Mouse (Mus musculus): Measurements from ENCODE around the gene Kin. TPM values are rescaled to one million over a fixed set of nuclear protein-coding genes. Genes with fewer than 3 reads are reported as not detected.

Kin gene
- 26.8 and 29.5 TPM in 2 replicates for polyA plus RNA-seq (2014; fragmentation: Nextera tagmentation; extraction: Ambion mirVana)

- Histone ChIP-seq H3K4me1 (ENCODE audit: control insufficient read depth, insufficient read depth, low read length) (peaks cover 22% of the 10 kb centered on the region), H3K9me3 (ENCODE audit: control insufficient read depth, low read length) (no peaks in the 10 kb centered on the region), H3K36me3 (ENCODE audit: control insufficient read depth, insufficient read depth, low read length) (0 out of 2 replicates have a peak, but pooled peaks cover 5% of the 10 kb centered on the region), H3K27ac (ENCODE audit: low read depth, low read length) (peak within 1 kb of the TSS; percentile 92), H3K27me3 (ENCODE audit: control insufficient read depth, insufficient read depth, low read length) (no peaks in the 10 kb centered on the region), H3K9ac (replicated peaks; ENCODE audit: low read depth, low read length) (peak within 1 kb of the TSS; percentile 99), H3K4me2 (ENCODE audit: low read depth, low read length) (peak within 1 kb of the TSS; percentile 68), H3K4me3 (ENCODE audit: low read depth, low read length) (peak within 1 kb of the TSS; percentile 99)
- WGBS: under 1% methylated on average over 49 of the region's 61 CpGs
- ATAC-seq (ENCODE audit: low read depth): peak; percentile 99
Measured at GRCm38 (mm10) chr2:10080310-10081010, at the start of gene Kin, which contains the start of gene Atp5c1. Gene Kin, plus strand, starts transcription at chr2:10080593. Gene Atp5c1, minus strand, starts transcription at chr2:10080510.

GRCm38 (mm10) chr2:10033684-10034083 lies 46.7 kb upstream of the Kin start:
- no peaks in the 10 kb centered on the region for H3K9me3 ChIP-seq (ENCODE audit: control insufficient read depth, low read length)
- ATAC-seq (ENCODE audit: low read depth): no peak
- no peak overlapping the region for H3K4me2 ChIP-seq (ENCODE audit: low read depth, low read length)
- H3K36me3 ChIP-seq (ENCODE audit: control insufficient read depth, insufficient read depth, low read length): no peaks in the 10 kb centered on the region
- 0 out of 2 replicates have a peak, but pooled peaks cover 3% of the 10 kb centered on the region for H3K4me1 ChIP-seq (ENCODE audit: control insufficient read depth, insufficient read depth, low read length)
- 63% methylated on average over 4 of the region's 4 CpGs for WGBS
- H3K9ac ChIP-seq (replicated peaks; ENCODE audit: low read depth, low read length): no peak overlapping the region
- H3K27ac ChIP-seq (ENCODE audit: low read depth, low read length): no peak overlapping the region
- H3K27me3 ChIP-seq (ENCODE audit: control insufficient read depth, insufficient read depth, low read length): no peaks in the 10 kb centered on the region
- H3K4me3 ChIP-seq (ENCODE audit: low read depth, low read length): no peak overlapping the region

- Histone ChIP-seq H3K4me1 (ENCODE audit: control insufficient read depth, insufficient read depth, low read length) (0 out of 2 replicates have a peak, but pooled peaks cover 3% of the 10 kb centered on the region), H3K9ac (replicated peaks; ENCODE audit: low read depth, low read length) (no peak overlapping the region), H3K4me3 (ENCODE audit: low read depth, low read length) (no peak overlapping the region), H3K4me2 (ENCODE audit: low read depth, low read length) (no peak overlapping the region), H3K27ac (ENCODE audit: low read depth, low read length) (no peak overlapping the region), H3K27me3 (ENCODE audit: control insufficient read depth, insufficient read depth, low read length) (no peaks in the 10 kb centered on the region), H3K36me3 (ENCODE audit: control insufficient read depth, insufficient read depth, low read length) (no peaks in the 10 kb centered on the region), H3K9me3 (ENCODE audit: control insufficient read depth, low read length) (no peaks in the 10 kb centered on the region)
- WGBS: 77% methylated on average over 3 of the region's 3 CpGs
- ATAC-seq (ENCODE audit: low read depth): 0 out of 2 replicates have a peak, but pooled peaks have one; percentile 35
Measured at GRCm38 (mm10) chr2:10034976-10035375, 45.4 kb upstream of the Kin start.

GRCm38 (mm10) chr2:10047758-10048436 lies 32.5 kb upstream of the Kin start:
- H3K36me3 ChIP-seq (ENCODE audit: control insufficient read depth, insufficient read depth, low read length): no peaks in the 10 kb centered on the region
- H3K27me3 ChIP-seq (ENCODE audit: control insufficient read depth, insufficient read depth, low read length): no peaks in the 10 kb centered on the region
- H3K4me3 ChIP-seq (ENCODE audit: low read depth, low read length): peak overlapping the region; percentile 89
- peak overlapping the region; percentile 55 for H3K27ac ChIP-seq (ENCODE audit: low read depth, low read length)
- under 1% methylated on average over 46 of the region's 47 CpGs for WGBS
- H3K9ac ChIP-seq (replicated peaks; ENCODE audit: low read depth, low read length): peak overlapping the region; percentile 68
- no peaks in the 10 kb centered on the region for H3K9me3 ChIP-seq (ENCODE audit: control insufficient read depth, low read length)
- H3K4me2 ChIP-seq (ENCODE audit: low read depth, low read length): peak overlapping the region; percentile 85
- H3K4me1 ChIP-seq (ENCODE audit: control insufficient read depth, insufficient read depth, low read length): peaks cover 11% of the 10 kb centered on the region
- peak; percentile 82 for ATAC-seq (ENCODE audit: low read depth)

- peak within 1 kb of the TSS; percentile 85 for H3K4me2 ChIP-seq (ENCODE audit: low read depth, low read length)
- no peaks in the 10 kb centered on the region for H3K9me3 ChIP-seq (ENCODE audit: control insufficient read depth, low read length)
- H3K27me3 ChIP-seq (ENCODE audit: control insufficient read depth, insufficient read depth, low read length): no peaks in the 10 kb centered on the region
- H3K27ac ChIP-seq (ENCODE audit: low read depth, low read length): peak within 1 kb of the TSS; percentile 55
- under 1% methylated on average over 36 of the region's 36 CpGs for WGBS
- peak within 1 kb of the TSS; percentile 89 for H3K4me3 ChIP-seq (ENCODE audit: low read depth, low read length)
- ATAC-seq (ENCODE audit: low read depth): peak; percentile 96
- H3K36me3 ChIP-seq (ENCODE audit: control insufficient read depth, insufficient read depth, low read length): no peaks in the 10 kb centered on the region
- peaks cover 11% of the 10 kb centered on the region for H3K4me1 ChIP-seq (ENCODE audit: control insufficient read depth, insufficient read depth, low read length)
- peak within 1 kb of the TSS; percentile 68 for H3K9ac ChIP-seq (replicated peaks; ENCODE audit: low read depth, low read length)
Measured at GRCm38 (mm10) chr2:10048461-10048860, 31.9 kb upstream of the Kin start, which contains the start of gene Taf3. Gene Taf3, minus strand, starts transcription at chr2:10048596.

- Histone ChIP-seq H3K36me3 (ENCODE audit: control insufficient read depth, insufficient read depth, low read length) (no peaks in the 10 kb centered on the region), H3K27me3 (ENCODE audit: control insufficient read depth, insufficient read depth, low read length) (no peaks in the 10 kb centered on the region), H3K27ac (ENCODE audit: low read depth, low read length) (no peak overlapping the region), H3K9me3 (ENCODE audit: control insufficient read depth, low read length) (no peaks in the 10 kb centered on the region), H3K9ac (replicated peaks; ENCODE audit: low read depth, low read length) (no peak overlapping the region), H3K4me1 (ENCODE audit: control insufficient read depth, insufficient read depth, low read length) (peaks cover 11% of the 10 kb centered on the region), H3K4me3 (ENCODE audit: low read depth, low read length) (peak overlapping the region; percentile 89), H3K4me2 (ENCODE audit: low read depth, low read length) (peak overlapping the region; percentile 85)
- 15% methylated on average over 10 of the region's 10 CpGs for WGBS
- ATAC-seq (ENCODE audit: low read depth): no peak
Measured at GRCm38 (mm10) chr2:10049456-10049855, 30.9 kb upstream of the Kin start.

GRCm38 (mm10) chr2:10050878-10051277 lies 29.5 kb upstream of the Kin start:
- ATAC-seq (ENCODE audit: low read depth): no peak
- 90% methylated on average over 3 of the region's 3 CpGs for WGBS
- H3K4me1 ChIP-seq (ENCODE audit: control insufficient read depth, insufficient read depth, low read length): peaks cover 11% of the 10 kb centered on the region

GRCm38 (mm10) chr2:10051996-10052395 lies 28.4 kb upstream of the Kin start:
- Histone ChIP-seq H3K4me3 (ENCODE audit: low read depth, low read length) (no peak overlapping the region), H3K36me3 (ENCODE audit: control insufficient read depth, insufficient read depth, low read length) (peaks cover 22% of the 10 kb centered on the region), H3K27me3 (ENCODE audit: control insufficient read depth, insufficient read depth, low read length) (no peaks in the 10 kb centered on the region), H3K4me1 (ENCODE audit: control insufficient read depth, insufficient read depth, low read length) (peaks cover 10% of the 10 kb centered on the region), H3K9me3 (ENCODE audit: control insufficient read depth, low read length) (no peaks in the 10 kb centered on the region), H3K9ac (replicated peaks; ENCODE audit: low read depth, low read length) (no peak overlapping the region), H3K27ac (ENCODE audit: low read depth, low read length) (no peak overlapping the region), H3K4me2 (ENCODE audit: low read depth, low read length) (no peak overlapping the region)
- no peak for ATAC-seq (ENCODE audit: low read depth)
- WGBS: 93% methylated on average over 1 of the region's 1 CpGs

More at GRCm38 (mm10) chr2:10050878-10051277, 29.5 kb upstream of the Kin start:
- no peaks in the 10 kb centered on the region for H3K9me3 ChIP-seq (ENCODE audit: control insufficient read depth, low read length)
- H3K4me2 ChIP-seq (ENCODE audit: low read depth, low read length): no peak overlapping the region
- H3K27me3 ChIP-seq (ENCODE audit: control insufficient read depth, insufficient read depth, low read length): no peaks in the 10 kb centered on the region
- H3K36me3 ChIP-seq (ENCODE audit: control insufficient read depth, insufficient read depth, low read length): peaks cover 13% of the 10 kb centered on the region
- no peak overlapping the region for H3K9ac ChIP-seq (replicated peaks; ENCODE audit: low read depth, low read length)
- H3K4me3 ChIP-seq (ENCODE audit: low read depth, low read length): no peak overlapping the region
- H3K27ac ChIP-seq (ENCODE audit: low read depth, low read length): no peak overlapping the region

GRCm38 (mm10) chr2:10058836-10059235 lies 21.6 kb upstream of the Kin start:
- Histone ChIP-seq H3K36me3 (ENCODE audit: control insufficient read depth, insufficient read depth, low read length) (peaks cover 58% of the 10 kb centered on the region), H3K4me2 (ENCODE audit: low read depth, low read length) (no peak overlapping the region), H3K27me3 (ENCODE audit: control insufficient read depth, insufficient read depth, low read length) (no peaks in the 10 kb centered on the region), H3K27ac (ENCODE audit: low read depth, low read length) (no peak overlapping the region), H3K4me1 (ENCODE audit: control insufficient read depth, insufficient read depth, low read length) (no peaks in the 10 kb centered on the region), H3K4me3 (ENCODE audit: low read depth, low read length) (no peak overlapping the region), H3K9ac (replicated peaks; ENCODE audit: low read depth, low read length) (no peak overlapping the region), H3K9me3 (ENCODE audit: control insufficient read depth, low read length) (no peaks in the 10 kb centered on the region)
- no peak for ATAC-seq (ENCODE audit: low read depth)
- WGBS: 87% methylated on average over 5 of the region's 5 CpGs

All from neural tube, embryonic 14.5 days (tissue).